In genomic region chr11:46251994-46252393, GRCm38 (mm10) we compare ENCODE assay signal across 8 mouse cellular contexts. TPM values are rescaled to one million over a fixed set of nuclear protein-coding genes. Genes with fewer than 3 reads are reported as not detected.
DNase-seq lines count a peak whose midpoint lies in the region; ATAC-seq and TF ChIP-seq lines count a peak whose summit lies in the region.
"Had no signal": no experiment of that assay in that cellular context is flagged by ENCODE, and none has a peak within 500 bp of the region (broad histone marks: within the 10 kb centered on the region; RNA-seq: fewer than 3 reads in every experiment).

No protein-coding gene starts in this region.

- DNase-seq in MEL-GATA-1-ER (ENCODE audit: extremely low read depth, low read depth), result peak; percentile 32
- DNase-seq in left cerebral cortex, postnatal 10 days (ENCODE audit: extremely low spot score in 1 of 2, low spot score in 2 of 2), result peak; percentile 46 to 72

- no peak overlapping the region for H3K27ac ChIP-seq in bone marrow macrophage, adult 2 months (ENCODE audit: insufficient read depth, low read depth, low read length)
- no peak overlapping the region for H3K27ac ChIP-seq in hindbrain, embryonic 15.5 days (replicated peaks)
- no peak overlapping the region for H3K27ac ChIP-seq in midbrain, embryonic 12.5 days (replicated peaks)
- H3K27ac ChIP-seq in small intestine, adult 2 months (ENCODE audit: insufficient read depth, low read depth, low read length), result no peak overlapping the region
- H3K27ac ChIP-seq: limb, embryonic 12.5 days had no signal

- WGBS in hindbrain, embryonic 15.5 days, result 34% methylated on average over 7 of the region's 7 CpGs
- WGBS in midbrain, embryonic 12.5 days, result 37% methylated on average over 7 of the region's 7 CpGs
- 30% methylated on average over 7 of the region's 7 CpGs for WGBS in small intestine, adult 2 months

- H3K36me3 ChIP-seq in hindbrain, embryonic 15.5 days, result peaks cover 78% of the 10 kb centered on the region
- peaks cover 81% of the 10 kb centered on the region for H3K36me3 ChIP-seq in midbrain, embryonic 12.5 days
- H3K36me3 ChIP-seq in small intestine, adult 2 months (ENCODE audit: control insufficient read depth, insufficient read depth, low read length), result no peaks in the 10 kb centered on the region

- H3K4me3 ChIP-seq in bone marrow macrophage, adult 2 months (ENCODE audit: insufficient read depth, low read length), result no peak overlapping the region
- no peak overlapping the region for H3K4me3 ChIP-seq in hindbrain, embryonic 15.5 days
- H3K4me3 ChIP-seq in midbrain, embryonic 12.5 days, result no peak overlapping the region
- H3K4me3 ChIP-seq in small intestine, adult 2 months (ENCODE audit: low read depth, low read length), result no peak overlapping the region
- H3K4me3 ChIP-seq: limb, embryonic 12.5 days had no signal

- intact Hi-C loops in left cerebral cortex, postnatal 10 days (cut with DNase I), result no loop called here

- no peaks in the 10 kb centered on the region for H3K9me3 ChIP-seq in hindbrain, embryonic 15.5 days
- H3K9me3 ChIP-seq in midbrain, embryonic 12.5 days, result no peaks in the 10 kb centered on the region
- H3K9me3 ChIP-seq: limb, embryonic 12.5 days had no signal

- no peak overlapping the region for H3K9ac ChIP-seq in hindbrain, embryonic 15.5 days
- H3K9ac ChIP-seq in midbrain, embryonic 12.5 days (replicated peaks), result no peak overlapping the region
- H3K9ac ChIP-seq: limb, embryonic 12.5 days had no signal

- no peaks in the 10 kb centered on the region for H3K4me1 ChIP-seq in bone marrow macrophage, adult 2 months (ENCODE audit: control insufficient read depth, insufficient read depth, low read length)
- no peaks in the 10 kb centered on the region for H3K4me1 ChIP-seq in hindbrain, embryonic 15.5 days (replicated peaks)
- no peaks in the 10 kb centered on the region for H3K4me1 ChIP-seq in midbrain, embryonic 12.5 days
- no peaks in the 10 kb centered on the region for H3K4me1 ChIP-seq in small intestine, adult 2 months (ENCODE audit: control insufficient read depth, insufficient read depth, insufficient read length, low read length)
- H3K4me1 ChIP-seq: limb, embryonic 12.5 days had no signal

- no peak overlapping the region for H3K4me2 ChIP-seq in hindbrain, embryonic 15.5 days
- H3K4me2 ChIP-seq in midbrain, embryonic 12.5 days (replicated peaks), result no peak overlapping the region
- H3K4me2 ChIP-seq: limb, embryonic 12.5 days had no signal

- TF ChIP-seq POLR2A in bone marrow macrophage, adult 2 months (IDR thresholded peaks at IDR 0.05; ENCODE audit: borderline replicate concordance, low read depth, low read length), result no peak
- no peak for TF ChIP-seq POLR2A in small intestine, adult 2 months (IDR thresholded peaks at IDR 0.05; ENCODE audit: low read depth, low read length)

- ATAC-seq in erythroblast, adult 5-6 weeks (replicated peaks; ENCODE audit: low FRiP score, poor library complexity, severe bottlenecking), result peak; percentile 90
- 0 out of 2 replicates have a peak, but pooled peaks have one; percentile 31 for ATAC-seq in hindbrain, embryonic 15.5 days (ENCODE audit: low FRiP score, low read depth)
- ATAC-seq in midbrain, embryonic 12.5 days (ENCODE audit: low FRiP score, low read depth), result peak; percentile 47; the same call in 1 of the 2 replicates

- no peaks in the 10 kb centered on the region for H3K27me3 ChIP-seq in hindbrain, embryonic 15.5 days
- no peaks in the 10 kb centered on the region for H3K27me3 ChIP-seq in midbrain, embryonic 12.5 days
- H3K27me3 ChIP-seq in small intestine, adult 2 months (ENCODE audit: control insufficient read depth, insufficient read depth, low read length), result no peaks in the 10 kb centered on the region
- H3K27me3 ChIP-seq: limb, embryonic 12.5 days had no signal

- peak; percentile 94 for TF ChIP-seq CTCF in bone marrow macrophage, adult 2 months (IDR thresholded peaks at IDR 0.05; ENCODE audit: low read depth, low read length)
- peak; percentile 85; the same call in 1 of the 2 replicates for TF ChIP-seq CTCF in small intestine, adult 2 months (IDR thresholded peaks at IDR 0.05; ENCODE audit: extremely low read depth, insufficient read length, insufficient replicate concordance, low read depth, low read length)

RNA-seq across cellular contexts. Expression of gene Fndc9, which starts 16.7 kb away (rescaled TPM):
- polyA plus RNA-seq in bone marrow macrophage, adult 2 months (2012; ENCODE audit: insufficient read depth, insufficient read length, missing spikeins), result not detected in 2 replicates
- not detected in 2 replicates for total RNA-seq in erythroblast, adult 5-6 weeks (2015; ENCODE audit: low replicate concordance)
- not detected in 2 replicates for total RNA-seq in erythroblast, adult 5-6 weeks (2017; ENCODE audit: low replicate concordance)
- 3.1 and 3.6 TPM in 2 replicates for polyA plus RNA-seq in hindbrain, embryonic 15.5 days (2015; fragmentation: Nextera tagmentation; extraction: Ambion mirVana)
- total RNA-seq in left cerebral cortex, postnatal 10 days (2021), result 10 to 100 TPM in 1 of 2 experiments, 1 to 10 TPM in 1; 9.6 to 10.0 TPM
- polyA plus RNA-seq in midbrain, embryonic 12.5 days (2016; fragmentation: Nextera tagmentation; extraction: Ambion mirVana), result 2.2 and 2.3 TPM in 2 replicates
- polyA plus RNA-seq in small intestine, adult 2 months (2012; rRNA removed), result not detected in 2 replicates

Comparison
In these comparisons a context has a peak if more than half of its experiments do, and no peak if none do; other contexts are left out.
1. ATAC-seq: peak in every context shown above with its lines; median percentile 90 in erythroblast, adult 5-6 weeks; 47 in midbrain, embryonic 12.5 days; 31 in hindbrain, embryonic 15.5 days.